Mouse (Mus musculus) liver, embryonic 14.5 days (tissue): ENCODE data around the gene Slc7a1.

Source experiments
- CTCF ChIP-seq: IDR thresholded peaks from 2 replicates; pipeline ENCODE4 v1.5.1; 2016; ENCODE audit warnings: antibody characterized with exemption, low read depth, control low read depth
- EP300 ChIP-seq: IDR thresholded peaks from 2 replicates; pipeline ENCODE4 v1.6.1; 2016; ENCODE audit warnings: antibody characterized with exemption, low read depth

GRCm38 (mm10) chr5:148388251-148389006, 11.3 kb downstream of the Slc7a1 start:
- TF ChIP-seq CTCF (no peak), EP300 (no peak)
